Mouse (Mus musculus) subcutaneous adipose tissue, adult 2 months (tissue): ENCODE measurements around the gene Sstr5. TPM values are rescaled to one million over a fixed set of nuclear protein-coding genes. Genes with fewer than 3 reads are reported as not detected.

Source experiments
- polyA plus RNA-seq: library from polyadenylated mRNA; depleted of rRNA; stranded (reverse); fragments of >200 nt; gene quantifications from 2 replicates; pipeline ENCODE4 v1.2.3, GENCODE M21; 2012; ENCODE audit warnings: low replicate concordance; rRNA removed

The Sstr5 gene
- not detected in 2 replicates for polyA plus RNA-seq

GRCm38 (mm10) chr17:25497013-25497412 lies at the start of gene Sstr5:
Sstr5 (minus strand) TSS chr17:25497288.

GRCm38 (mm10) chr17:25454272-25454671 lies 42.8 kb downstream of the Sstr5 start, which contains the start of gene Tekt4:
Tekt4 (plus strand) TSS chr17:25454615.

Other genes starting within 250 kb of the Sstr5 start
- 5.7 and 6.2 TPM in 2 replicates for gene Baiap3, start 240.9 kb downstream of the Sstr5 start, polyA plus RNA-seq
- 103 and 196 TPM in 2 replicates for gene Ube2i, start 222.7 kb downstream of the Sstr5 start, polyA plus RNA-seq
- 0.09 and 1.2 TPM in 2 replicates for gene Prss34, start 198.9 kb downstream of the Sstr5 start, polyA plus RNA-seq
- not detected in 2 replicates for gene Prss28, start 188.6 kb downstream of the Sstr5 start, polyA plus RNA-seq
- gene Prss29, start 178.6 kb downstream of the Sstr5 start, polyA plus RNA-seq = not detected in 2 replicates
- gene Tpsab1, start 151.7 kb downstream of the Sstr5 start, polyA plus RNA-seq = 0.64 and 1.0 TPM in 2 replicates
- gene Tpsb2, start 131.0 kb downstream of the Sstr5 start, polyA plus RNA-seq = 2.8 and 25.6 TPM in 2 replicates
- 0.39 TPM in 1 of 2 replicates, not detected in the other for gene Tpsg1, start 128.0 kb downstream of the Sstr5 start, polyA plus RNA-seq
- gene Cacna1h, start 63.5 kb downstream of the Sstr5 start, polyA plus RNA-seq = 1.9 and 28.2 TPM in 2 replicates
- 0.13 TPM in 1 of 2 replicates, not detected in the other for gene Tekt4, start 42.7 kb downstream of the Sstr5 start, polyA plus RNA-seq
- gene Sox8, start 73.4 kb upstream of the Sstr5 start, polyA plus RNA-seq = 0.64 and 1.4 TPM in 2 replicates
- 29.3 and 35.8 TPM in 2 replicates for gene Lmf1, start 81.8 kb upstream of the Sstr5 start, polyA plus RNA-seq
- gene Gng13, start 219.9 kb upstream of the Sstr5 start, polyA plus RNA-seq = not detected in 2 replicates
- 3.0 and 8.4 TPM in 2 replicates for gene Chtf18, start 230.1 kb upstream of the Sstr5 start, polyA plus RNA-seq
- 33.3 and 43.5 TPM in 2 replicates for gene Rpusd1, start 230.4 kb upstream of the Sstr5 start, polyA plus RNA-seq
- gene Mslnl, start 238.8 kb upstream of the Sstr5 start, polyA plus RNA-seq = 0.26 and 0.95 TPM in 2 replicates